Mouse (Mus musculus): ENCODE results near the gene Cep295. TPM values are rescaled to one million over a fixed set of nuclear protein-coding genes. Genes with fewer than 3 reads are reported as not detected.
"Not testable (repeated sequence)": the region's sequence is repeated elsewhere in the genome, so short reads cannot be mapped to it uniquely, and the experiment has no call there.

Gene Cep295
- polyA plus RNA-seq, 1 experiment from 2014 or later, result 18.9 TPM

GRCm38 (mm10) chr9:15349925-15350324 is 7.7 kb downstream of the Cep295 start:
- no peaks in the 10 kb centered on the region for H3K4me1 ChIP-seq (replicated peaks; ENCODE audit: control insufficient read depth, insufficient read depth, low read length)
- ATAC-seq (ENCODE audit: low read depth), result no peak
- no peaks in the 10 kb centered on the region for H3K9me3 ChIP-seq (ENCODE audit: control insufficient read depth, low read length)
- H3K4me2 ChIP-seq (ENCODE audit: low read depth, low read length), result no peak overlapping the region
- H3K27ac ChIP-seq (ENCODE audit: low read length), result no peak overlapping the region
- H3K4me3 ChIP-seq (ENCODE audit: low read length), result no peak overlapping the region
- H3K27me3 ChIP-seq (ENCODE audit: control insufficient read depth, insufficient read depth, low read depth, low read length), result no peaks in the 10 kb centered on the region
- 54% methylated on average over 2 of the region's 2 CpGs for WGBS
- H3K9ac ChIP-seq (ENCODE audit: low read length), result no peak overlapping the region
- peaks cover 24% of the 10 kb centered on the region for H3K36me3 ChIP-seq (ENCODE audit: control insufficient read depth, insufficient read depth, low read length)

GRCm38 (mm10) chr9:15337776-15338175 is 19.8 kb downstream of the Cep295 start:
- no peaks in the 10 kb centered on the region for H3K9me3 ChIP-seq (ENCODE audit: control insufficient read depth, low read length)
- no peak overlapping the region for H3K9ac ChIP-seq (ENCODE audit: low read length)
- no peak overlapping the region for H3K4me2 ChIP-seq (ENCODE audit: low read depth, low read length)
- H3K36me3 ChIP-seq (ENCODE audit: control insufficient read depth, insufficient read depth, low read length), result peaks cover 51% of the 10 kb centered on the region
- H3K4me1 ChIP-seq (replicated peaks; ENCODE audit: control insufficient read depth, insufficient read depth, low read length), result no peaks in the 10 kb centered on the region
- 91% methylated on average over 4 of the region's 4 CpGs for WGBS
- no peak overlapping the region for H3K27ac ChIP-seq (ENCODE audit: low read length)
- no peak overlapping the region for H3K4me3 ChIP-seq (ENCODE audit: low read length)
- no peak for ATAC-seq (ENCODE audit: low read depth)
- no peaks in the 10 kb centered on the region for H3K27me3 ChIP-seq (ENCODE audit: control insufficient read depth, insufficient read depth, low read depth, low read length)

- H3K4me2 ChIP-seq (ENCODE audit: low read depth, low read length), result no peak overlapping the region
- 0 out of 2 replicates have a peak, but pooled peaks have one; percentile 15 for ATAC-seq (ENCODE audit: low read depth)
- WGBS, result 72% methylated on average over 2 of the region's 2 CpGs
- H3K36me3 ChIP-seq (ENCODE audit: control insufficient read depth, insufficient read depth, low read length), result peaks cover 43% of the 10 kb centered on the region
- no peak overlapping the region for H3K4me3 ChIP-seq (ENCODE audit: low read length)
- H3K9ac ChIP-seq (ENCODE audit: low read length), result no peak overlapping the region
- no peaks in the 10 kb centered on the region for H3K27me3 ChIP-seq (ENCODE audit: control insufficient read depth, insufficient read depth, low read depth, low read length)
- H3K27ac ChIP-seq (ENCODE audit: low read length), result no peak overlapping the region
- no peaks in the 10 kb centered on the region for H3K4me1 ChIP-seq (replicated peaks; ENCODE audit: control insufficient read depth, insufficient read depth, low read length)
- H3K9me3 ChIP-seq (ENCODE audit: control insufficient read depth, low read length), result no peaks in the 10 kb centered on the region
These were observed 39.3 kb downstream of the Cep295 start for GRCm38 (mm10) chr9:15318170-15318742.

DNA sequence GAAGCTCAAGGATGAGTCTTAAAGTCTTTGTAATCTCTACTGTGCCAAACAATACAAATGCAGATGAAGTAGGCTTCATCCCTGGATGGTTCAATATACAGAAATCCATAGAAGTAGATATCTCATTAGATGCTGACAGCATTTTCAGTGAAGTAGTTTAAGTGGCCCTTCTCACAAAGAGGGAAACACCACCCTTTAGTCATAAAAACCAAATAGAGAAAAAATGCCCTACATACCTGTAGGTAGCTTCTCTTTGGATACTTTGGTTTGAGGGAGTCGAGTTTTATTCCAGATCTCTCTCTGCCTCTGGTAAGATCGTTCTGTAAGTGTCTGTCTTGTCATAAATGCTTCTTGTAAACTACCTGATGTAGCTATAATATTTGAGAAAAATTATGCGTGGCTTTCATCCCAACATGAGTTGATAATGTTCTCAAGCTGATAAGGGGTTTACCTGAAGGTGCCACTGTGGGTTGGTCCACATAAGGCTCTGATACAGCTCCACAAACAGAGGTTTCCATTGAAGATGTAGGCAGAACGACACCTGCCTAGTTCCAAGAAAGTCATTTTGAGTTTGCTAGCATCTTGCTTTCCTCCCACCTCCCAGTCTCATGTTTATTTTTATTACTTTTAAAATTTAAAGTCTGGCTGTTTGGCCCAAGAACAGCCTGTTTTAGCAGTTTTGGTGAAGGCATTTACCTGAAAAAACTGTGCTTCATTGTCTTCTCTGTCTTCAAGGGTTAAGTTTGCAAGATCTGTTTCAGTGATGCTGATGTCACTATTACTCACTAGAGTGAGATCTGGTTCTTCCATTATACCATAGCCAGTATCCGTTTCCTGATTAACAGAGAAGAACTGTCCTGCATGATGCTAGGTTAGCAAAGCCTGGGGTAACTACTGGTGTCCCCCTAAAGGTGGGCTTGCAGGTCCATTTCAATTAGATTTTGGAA is 40.1 kb downstream of the Cep295 start:
- 51% methylated on average over 5 of the region's 5 CpGs for WGBS

GRCm38 (mm10) chr9:15316296-15316695 is 41.3 kb downstream of the Cep295 start:
- not testable (repeated sequence) for H3K4me2 ChIP-seq (ENCODE audit: low read depth, low read length); ATAC-seq (ENCODE audit: low read depth); H3K9me3 ChIP-seq (ENCODE audit: control insufficient read depth, low read length); H3K4me3 ChIP-seq (ENCODE audit: low read length); H3K4me1 ChIP-seq (replicated peaks; ENCODE audit: control insufficient read depth, insufficient read depth, low read length); H3K9ac ChIP-seq (ENCODE audit: low read length); H3K27ac ChIP-seq (ENCODE audit: low read length); H3K27me3 ChIP-seq (ENCODE audit: control insufficient read depth, insufficient read depth, low read depth, low read length)
- peaks cover 46% of the 10 kb centered on the region for H3K36me3 ChIP-seq (ENCODE audit: control insufficient read depth, insufficient read depth, low read length)
- WGBS, result no CpG with 5 or more reads among the region's 2 CpGs

More for the DNA sequence above, 40.1 kb downstream of the Cep295 start:
- Histone ChIP-seq H3K36me3 (ENCODE audit: control insufficient read depth, insufficient read depth, low read length) (peaks cover 42% of the 10 kb centered on the region), H3K4me3 (ENCODE audit: low read length) (no peak overlapping the region), H3K27ac (ENCODE audit: low read length) (no peak overlapping the region), H3K4me2 (ENCODE audit: low read depth, low read length) (no peak overlapping the region), H3K27me3 (ENCODE audit: control insufficient read depth, insufficient read depth, low read depth, low read length) (no peaks in the 10 kb centered on the region), H3K4me1 (replicated peaks; ENCODE audit: control insufficient read depth, insufficient read depth, low read length) (no peaks in the 10 kb centered on the region), H3K9me3 (ENCODE audit: control insufficient read depth, low read length) (no peaks in the 10 kb centered on the region), H3K9ac (ENCODE audit: low read length) (no peak overlapping the region)
- no peak for ATAC-seq (ENCODE audit: low read depth)

GRCm38 (mm10) chr9:15314619-15315018 is 43.0 kb downstream of the Cep295 start:
- Histone ChIP-seq H3K27me3 (ENCODE audit: control insufficient read depth, insufficient read depth, low read depth, low read length) (no peaks in the 10 kb centered on the region), H3K27ac (ENCODE audit: low read length) (no peak overlapping the region), H3K9me3 (ENCODE audit: control insufficient read depth, low read length) (no peaks in the 10 kb centered on the region), H3K4me3 (ENCODE audit: low read length) (no peak overlapping the region), H3K4me1 (replicated peaks; ENCODE audit: control insufficient read depth, insufficient read depth, low read length) (0 out of 2 replicates have a peak, but pooled peaks cover 1% of the 10 kb centered on the region), H3K9ac (ENCODE audit: low read length) (no peak overlapping the region), H3K36me3 (ENCODE audit: control insufficient read depth, insufficient read depth, low read length) (peaks cover 54% of the 10 kb centered on the region), H3K4me2 (ENCODE audit: low read depth, low read length) (no peak overlapping the region)
- no peak for ATAC-seq (ENCODE audit: low read depth)
- WGBS, result 87% methylated on average over 1 of the region's 1 CpGs

DNA sequence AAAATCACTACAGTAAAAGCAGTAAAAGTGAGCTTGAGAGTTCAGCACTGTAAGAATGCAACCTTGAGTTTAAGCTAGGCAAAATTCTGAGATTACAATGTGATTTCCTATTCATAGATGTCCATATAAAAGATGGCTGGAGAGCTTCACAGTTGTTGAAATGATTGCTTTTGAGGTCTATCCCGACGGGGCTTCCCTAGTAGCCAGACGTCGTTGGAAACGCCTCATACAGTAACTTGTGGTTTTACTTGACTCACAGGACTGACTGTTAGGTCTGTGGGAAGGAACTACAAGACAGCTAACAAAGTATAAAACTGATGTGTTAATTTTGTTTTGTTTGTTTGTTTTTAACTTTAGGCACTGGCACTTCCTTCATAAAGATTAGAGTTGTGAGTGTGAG is 44.0 kb downstream of the Cep295 start:
- WGBS, result 88% methylated on average over 5 of the region's 5 CpGs
- H3K27ac ChIP-seq (ENCODE audit: low read length), result no peak overlapping the region
- H3K9ac ChIP-seq (ENCODE audit: low read length), result no peak overlapping the region
- H3K9me3 ChIP-seq (ENCODE audit: control insufficient read depth, low read length), result no peaks in the 10 kb centered on the region
- H3K27me3 ChIP-seq (ENCODE audit: control insufficient read depth, insufficient read depth, low read depth, low read length), result no peaks in the 10 kb centered on the region
- ATAC-seq (ENCODE audit: low read depth), result no peak
- H3K36me3 ChIP-seq (ENCODE audit: control insufficient read depth, insufficient read depth, low read length), result peaks cover 61% of the 10 kb centered on the region
- H3K4me1 ChIP-seq (replicated peaks; ENCODE audit: control insufficient read depth, insufficient read depth, low read length), result peaks cover 9% of the 10 kb centered on the region
- no peak overlapping the region for H3K4me2 ChIP-seq (ENCODE audit: low read depth, low read length)
- H3K4me3 ChIP-seq (ENCODE audit: low read length), result no peak overlapping the region

DNA sequence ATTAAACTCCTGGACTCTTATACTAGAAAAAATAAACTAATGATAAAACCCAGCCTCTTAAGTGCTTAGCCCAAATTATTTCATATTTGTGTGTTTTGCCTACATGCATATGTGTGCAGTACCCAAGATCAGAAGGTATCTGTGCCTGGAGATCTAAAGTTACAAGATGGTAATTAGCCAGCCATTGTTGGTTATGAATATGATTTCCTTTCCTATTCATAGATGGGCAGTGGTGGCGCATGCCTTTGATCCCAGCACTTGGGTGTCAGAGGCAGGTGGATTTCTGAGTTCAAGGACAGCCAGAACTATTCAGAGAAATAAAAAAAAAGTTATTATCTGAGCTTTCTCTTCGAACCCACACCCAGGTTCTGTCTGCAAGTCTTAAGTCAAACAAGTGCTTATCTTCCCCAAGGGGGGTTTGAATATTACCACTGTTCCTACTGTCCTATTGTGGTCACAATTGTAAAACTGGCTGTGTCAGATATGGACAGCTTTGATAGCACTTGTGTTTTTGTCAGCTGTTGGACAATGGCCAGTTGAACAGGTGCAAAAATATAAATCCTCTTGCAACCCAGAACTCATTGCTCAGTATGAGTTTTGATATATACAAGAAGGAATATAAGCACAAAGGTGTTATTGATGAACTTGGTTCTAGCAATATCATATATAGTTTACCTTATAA is 45.4 kb downstream of the Cep295 start:
- Histone ChIP-seq H3K27me3 (ENCODE audit: control insufficient read depth, insufficient read depth, low read depth, low read length) (no peaks in the 10 kb centered on the region), H3K36me3 (ENCODE audit: control insufficient read depth, insufficient read depth, low read length) (peaks cover 58% of the 10 kb centered on the region), H3K9me3 (ENCODE audit: control insufficient read depth, low read length) (no peaks in the 10 kb centered on the region), H3K27ac (ENCODE audit: low read length) (no peak overlapping the region), H3K4me3 (ENCODE audit: low read length) (no peak overlapping the region), H3K4me2 (ENCODE audit: low read depth, low read length) (no peak overlapping the region), H3K9ac (ENCODE audit: low read length) (no peak overlapping the region), H3K4me1 (replicated peaks; ENCODE audit: control insufficient read depth, insufficient read depth, low read length) (peaks cover 18% of the 10 kb centered on the region)
- WGBS, result 79% methylated on average over 2 of the region's 2 CpGs
- ATAC-seq (ENCODE audit: low read depth), result no peak

DNA sequence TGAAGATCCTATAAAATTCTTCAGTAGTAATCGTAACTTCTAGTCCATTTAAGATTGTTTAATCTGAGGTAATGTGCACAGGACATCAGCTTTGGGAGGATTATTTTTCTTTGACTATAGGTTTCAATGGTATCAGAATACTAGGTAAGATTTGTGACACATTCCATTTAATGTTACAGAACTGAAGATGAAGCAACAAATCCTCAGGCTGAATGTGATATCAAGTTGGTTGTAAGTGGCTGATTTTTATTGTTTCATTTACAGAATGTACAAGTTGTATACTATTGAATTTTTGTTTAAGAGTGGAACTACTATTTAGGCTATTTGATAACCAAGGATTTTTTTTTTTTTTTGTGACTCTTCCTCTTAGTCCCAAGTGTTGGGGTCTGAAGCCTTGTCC is 47.4 kb downstream of the Cep295 start:
- H3K27ac ChIP-seq (ENCODE audit: low read length), result no peak overlapping the region
- WGBS, result 79% methylated on average over 1 of the region's 1 CpGs
- H3K4me1 ChIP-seq (replicated peaks; ENCODE audit: control insufficient read depth, insufficient read depth, low read length), result peaks cover 21% of the 10 kb centered on the region
- ATAC-seq (ENCODE audit: low read depth), result no peak
- no peaks in the 10 kb centered on the region for H3K9me3 ChIP-seq (ENCODE audit: control insufficient read depth, low read length)
- H3K4me2 ChIP-seq (ENCODE audit: low read depth, low read length), result no peak overlapping the region
- H3K4me3 ChIP-seq (ENCODE audit: low read length), result no peak overlapping the region
- no peaks in the 10 kb centered on the region for H3K27me3 ChIP-seq (ENCODE audit: control insufficient read depth, insufficient read depth, low read depth, low read length)
- H3K36me3 ChIP-seq (ENCODE audit: control insufficient read depth, insufficient read depth, low read length), result peaks cover 48% of the 10 kb centered on the region
- no peak overlapping the region for H3K9ac ChIP-seq (ENCODE audit: low read length)

Data from lung, embryonic 16.5 days (tissue).